Mouse (Mus musculus) forebrain, postnatal 0 days (tissue): ENCODE measurements around the gene Dmbx1. TPM values are rescaled to one million over a fixed set of nuclear protein-coding genes. Genes with fewer than 3 reads are reported as not detected.
A peak's percentile ranks its signal among the peaks of the same experiment; 100 is the strongest.

Experiments used
- ATAC-seq: fragments of 200-750 bp; cut with Nextera tagmentation; 2 replicates; pipeline ENCODE4 v1.8.0; 2017; ENCODE audit warnings: mild to moderate bottlenecking, moderate library complexity
- DNase-seq: peaks from one replicate; pipeline ENCODE4 v3.0.0-alpha.2; 2015
- H3K27ac ChIP-seq: fragments of 300-500 bp; sonication (generic); 2 replicates; pipeline ENCODE4 v1.5.1; 2014; ENCODE audit warnings: low read depth, mild to moderate bottlenecking, antibody characterized with exemption, low read length, moderate library complexity, mixed read lengths
- H3K27me3 ChIP-seq: fragments of 300-500 bp; sonication (generic); 2 replicates; pipeline ENCODE4 v1.6.1; 2014; ENCODE audit warnings: mild to moderate bottlenecking, low read length, mixed read lengths; ENCODE audit not compliant: insufficient read depth
- H3K36me3 ChIP-seq: fragments of 300-500 bp; sonication (generic); 2 replicates; pipeline ENCODE4 v1.6.1; 2014; ENCODE audit warnings: mild to moderate bottlenecking, moderate library complexity; ENCODE audit not compliant: insufficient read depth
- H3K4me1 ChIP-seq: fragments of 300-500 bp; sonication (generic); 2 replicates; pipeline ENCODE4 v1.6.1; 2014; ENCODE audit warnings: antibody characterized with exemption; ENCODE audit not compliant: insufficient read depth
- H3K4me2 ChIP-seq: fragments of 300-500 bp; sonication (generic); 2 replicates; pipeline ENCODE4 v1.6.1; 2014; ENCODE audit warnings: low read depth, mild to moderate bottlenecking, moderate library complexity
- H3K4me3 ChIP-seq: fragments of 300-500 bp; sonication (generic); 2 replicates; pipeline ENCODE4 v1.5.1; 2014; ENCODE audit warnings: low read depth, low read length, mixed read lengths
- H3K9ac ChIP-seq: fragments of 300-500 bp; sonication (generic); 2 replicates; pipeline ENCODE4 v1.6.1; 2014; ENCODE audit warnings: mild to moderate bottlenecking
- H3K9me3 ChIP-seq: fragments of 300-500 bp; sonication (generic); 2 replicates; pipeline ENCODE4 v1.6.1; 2016; ENCODE audit warnings: low read length
- CTCF ChIP-seq: sonication (generic); IDR thresholded peaks from 2 replicates; pipeline ENCODE4 v1.5.1; 2016; ENCODE audit warnings: antibody characterized with exemption, control low read depth, low read depth
- WGBS: fragments of 180-500 bp; shearing (Covaris S2); extraction: QIAGEN DNeasy Blood & Tissue Kit; methylation state at CpG from one replicate; pipeline ENCODE4 v1.1.7; 2014; 5-methylcytosine and 5-hydroxymethylcytosine counted together
- polyA plus RNA-seq: library from polyadenylated mRNA; unstranded; fragments of >200 nt; fragmentation: Nextera tagmentation; extraction: Ambion mirVana; gene quantifications from 2 replicates; pipeline ENCODE4 v1.2.1, GENCODE M21; 2015
- total RNA-seq: library from RNA; depleted of rRNA; stranded (reverse); fragments of >200 nt; gene quantifications from 2 replicates; pipeline ENCODE4 v1.2.3, GENCODE M21; 2014

The Dmbx1 gene
- total and polyA plus RNA-seq, 2 experiments from 2014 or later: 0.23 TPM; not detected in 1

GRCm38 (mm10) chr4:115979437-115979836 lies 39.7 kb upstream of the Dmbx1 start:
- H3K9me3 ChIP-seq: no peaks in the 10 kb centered on the region
- DNase-seq: peak; percentile 37
- no peaks in the 10 kb centered on the region for H3K36me3 ChIP-seq
- under 1% methylated on average over 32 of the region's 39 CpGs for WGBS
- peak overlapping the region; percentile 38 for H3K4me3 ChIP-seq
- H3K4me2 ChIP-seq: peak overlapping the region; percentile 63
- no peaks in the 10 kb centered on the region for H3K4me1 ChIP-seq
- H3K27ac ChIP-seq: no peak overlapping the region
- TF ChIP-seq CTCF: no peak
- peaks cover 67% of the 10 kb centered on the region for H3K27me3 ChIP-seq
- peak overlapping the region; percentile 42 for H3K9ac ChIP-seq
- ATAC-seq: peak; percentile 17; the same call in 1 of the 2 replicates

GRCm38 (mm10) chr4:115978911-115979310 lies 39.2 kb upstream of the Dmbx1 start:
- no peaks in the 10 kb centered on the region for H3K36me3 ChIP-seq
- H3K4me1 ChIP-seq: no peaks in the 10 kb centered on the region
- WGBS: 19% methylated on average over 4 of the region's 4 CpGs
- DNase-seq: no peak
- H3K9ac ChIP-seq: no peak overlapping the region
- H3K4me2 ChIP-seq: peak overlapping the region; percentile 63
- H3K27me3 ChIP-seq: peaks cover 67% of the 10 kb centered on the region
- H3K27ac ChIP-seq: no peak overlapping the region
- no peak for ATAC-seq
- peak overlapping the region; percentile 38; the same call in 1 of the 2 replicates for H3K4me3 ChIP-seq
- H3K9me3 ChIP-seq: no peaks in the 10 kb centered on the region
- no peak for TF ChIP-seq CTCF

GRCm38 (mm10) chr4:115972543-115972942 lies 32.8 kb upstream of the Dmbx1 start:
- Histone ChIP-seq H3K4me3 (no peak overlapping the region), H3K4me2 (no peak overlapping the region), H3K9me3 (no peaks in the 10 kb centered on the region), H3K4me1 (no peaks in the 10 kb centered on the region), H3K27ac (no peak overlapping the region), H3K27me3 (peaks cover 47% of the 10 kb centered on the region), H3K36me3 (no peaks in the 10 kb centered on the region), H3K9ac (no peak overlapping the region)
- TF ChIP-seq CTCF: no peak
- DNase-seq: no peak
- no peak for ATAC-seq
- WGBS: 73% methylated on average over 24 of the region's 24 CpGs

GRCm38 (mm10) chr4:115964446-115964845 lies 24.7 kb upstream of the Dmbx1 start:
- ATAC-seq: no peak
- no peak for TF ChIP-seq CTCF
- Histone ChIP-seq H3K36me3 (no peaks in the 10 kb centered on the region), H3K4me3 (no peak overlapping the region), H3K9ac (no peak overlapping the region), H3K27ac (no peak overlapping the region), H3K4me2 (no peak overlapping the region), H3K27me3 (peaks cover 72% of the 10 kb centered on the region), H3K4me1 (peaks cover 4% of the 10 kb centered on the region; the same call in 1 of the 2 replicates), H3K9me3 (no peaks in the 10 kb centered on the region)
- no peak for DNase-seq
- WGBS: 11% methylated on average over 5 of the region's 5 CpGs

- Histone ChIP-seq H3K9me3 (no peaks in the 10 kb centered on the region), H3K9ac (0 out of 2 replicates have a peak overlapping the region, but pooled peaks have one; percentile 4), H3K4me1 (peaks cover 4% of the 10 kb centered on the region; the same call in 1 of the 2 replicates), H3K27me3 (peaks cover 79% of the 10 kb centered on the region), H3K27ac (no peak overlapping the region), H3K4me2 (no peak overlapping the region), H3K36me3 (no peaks in the 10 kb centered on the region), H3K4me3 (no peak overlapping the region)
- DNase-seq (no peak), ATAC-seq (no peak)
- TF ChIP-seq CTCF: no peak
- WGBS: 17% methylated on average over 6 of the region's 6 CpGs
These were observed 24.0 kb upstream of the Dmbx1 start for GRCm38 (mm10) chr4:115963751-115964150.

GRCm38 (mm10) chr4:115962671-115963412 lies 23.1 kb upstream of the Dmbx1 start:
- Histone ChIP-seq H3K36me3 (no peaks in the 10 kb centered on the region), H3K9ac (peak overlapping the region; percentile 48), H3K27ac (no peak overlapping the region), H3K27me3 (peaks cover 73% of the 10 kb centered on the region), H3K4me1 (peaks cover 4% of the 10 kb centered on the region; the same call in 1 of the 2 replicates), H3K4me3 (peak overlapping the region; percentile 62), H3K9me3 (no peaks in the 10 kb centered on the region), H3K4me2 (peak overlapping the region; percentile 92)
- no peak for TF ChIP-seq CTCF
- peak; percentile 77 for ATAC-seq
- peak; percentile 50 for DNase-seq
- WGBS: 2% methylated on average over 79 of the region's 79 CpGs

- H3K4me2 ChIP-seq: no peak overlapping the region
These were observed 22.3 kb upstream of the Dmbx1 start for GRCm38 (mm10) chr4:115961991-115962390.

More at GRCm38 (mm10) chr4:115961991-115962390, 22.3 kb upstream of the Dmbx1 start:
- no peak overlapping the region for H3K27ac ChIP-seq
- ATAC-seq: no peak
- no peak overlapping the region for H3K4me3 ChIP-seq
- no peaks in the 10 kb centered on the region for H3K36me3 ChIP-seq
- H3K27me3 ChIP-seq: peaks cover 72% of the 10 kb centered on the region
- TF ChIP-seq CTCF: no peak
- no peak for DNase-seq
- H3K4me1 ChIP-seq: peaks cover 4% of the 10 kb centered on the region; the same call in 1 of the 2 replicates
- WGBS: 8% methylated on average over 7 of the region's 7 CpGs
- H3K9me3 ChIP-seq: no peaks in the 10 kb centered on the region
- H3K9ac ChIP-seq: no peak overlapping the region
